Mouse (Mus musculus) liver, embryonic 14.5 days (tissue): ENCODE data around the gene Pfkfb1. TPM values are rescaled to one million over a fixed set of nuclear protein-coding genes. Genes with fewer than 3 reads are reported as not detected.

Experiments
- ATAC-seq: fragments of 200-750 bp; cut with Nextera tagmentation; 2 replicates; pipeline ENCODE4 v1.8.0; 2017; ENCODE audit warnings: moderate number of reproducible peaks, mild to moderate bottlenecking, moderate library complexity; ENCODE audit not compliant: insufficient read depth
- DNase-seq, 3 experiments: peaks; one replicate each; pipeline ENCODE4 v3.0.0-alpha.2; 2012 to 2013; ENCODE audit warnings: low read depth in 3 of 3, low spot score in 3 of 3
- H3K27ac ChIP-seq: fragments of 300-500 bp; sonication (generic); 2 replicates; pipeline ENCODE4 v1.5.1; 2014; ENCODE audit warnings: moderate library complexity, mild to moderate bottlenecking, control low read depth, inconsistent platforms
- H3K27me3 ChIP-seq: fragments of 300-500 bp; sonication (generic); 2 replicates; pipeline ENCODE4 v1.6.1; 2014; ENCODE audit warnings: mild to moderate bottlenecking, low read length, moderate library complexity; ENCODE audit not compliant: control insufficient read depth, insufficient read depth
- H3K36me3 ChIP-seq: fragments of 300-500 bp; sonication (generic); replicated peaks from 2 replicates; pipeline ENCODE4 v1.6.1; 2014; ENCODE audit warnings: low read depth; ENCODE audit not compliant: control insufficient read depth, insufficient read depth
- H3K4me1 ChIP-seq, 2 experiments: fragments of 200-500 bp in 1 of 2; fragments of 300-500 bp in 1 of 2; sonication (generic) in 1 of 2; replicated peaks; 2 replicates each; pipeline ENCODE4 v1.6.1; 2012 to 2014; ENCODE audit warnings: antibody characterized with exemption in 1 of 2, inconsistent platforms in 1 of 2, low read length in 1 of 2; ENCODE audit not compliant: control insufficient read depth in 2 of 2, insufficient read depth in 2 of 2
- H3K4me2 ChIP-seq: fragments of 300-500 bp; sonication (generic); 2 replicates; pipeline ENCODE4 v1.6.1; 2014; ENCODE audit warnings: low read depth, mild to moderate bottlenecking, control low read depth, moderate library complexity
- H3K4me3 ChIP-seq, 2 experiments: fragments of 200-500 bp in 1 of 2; fragments of 300-500 bp in 1 of 2; sonication (generic) in 1 of 2; 2 replicates each; pipeline ENCODE4 v1.5.1; 2012 to 2014; ENCODE audit warnings: low read depth in 2 of 2, low read length in 2 of 2, mild to moderate bottlenecking in 2 of 2, control low read depth in 1 of 2, inconsistent platforms in 1 of 2, moderate library complexity in 1 of 2; ENCODE audit not compliant: insufficient read depth in 1 of 2
- H3K9ac ChIP-seq: fragments of 300-500 bp; sonication (generic); replicated peaks from 2 replicates; pipeline ENCODE4 v1.6.1; 2014; ENCODE audit warnings: mild to moderate bottlenecking, control low read depth, moderate library complexity
- H3K9me3 ChIP-seq: fragments of 300-500 bp; sonication (generic); 2 replicates; pipeline ENCODE4 v1.6.1; 2016; ENCODE audit warnings: low read length, mixed read lengths; ENCODE audit not compliant: control insufficient read depth
- CTCF ChIP-seq: IDR thresholded peaks from 2 replicates; pipeline ENCODE4 v1.5.1; 2016; ENCODE audit warnings: antibody characterized with exemption, low read depth, control low read depth
- EP300 ChIP-seq: IDR thresholded peaks from 2 replicates; pipeline ENCODE4 v1.6.1; 2016; ENCODE audit warnings: antibody characterized with exemption, low read depth
- WGBS: fragments of 180-500 bp; shearing (Covaris S2); extraction: QIAGEN DNeasy Blood & Tissue Kit; methylation state at CpG from one replicate; pipeline ENCODE4 v1.1.7; 2014; ENCODE audit not compliant: insufficient replicate concordance; 5-methylcytosine and 5-hydroxymethylcytosine counted together
- polyA plus RNA-seq, 2 experiments: library from polyadenylated mRNA; depleted of rRNA in 1 of 2; stranded (reverse) in 1 of 2; unstranded in 1 of 2; fragments of >200 nt; fragmentation: Nextera tagmentation in 1 of 2; extraction: Ambion mirVana in 1 of 2; gene quantifications; 2 replicates each; pipeline versions ENCODE4 v1.2.1 to v1.2.3; 2012 to 2014

Pfkfb1 gene
- polyA plus RNA-seq, 2 experiments, result 6.2 to 7.3 TPM

DNA sequence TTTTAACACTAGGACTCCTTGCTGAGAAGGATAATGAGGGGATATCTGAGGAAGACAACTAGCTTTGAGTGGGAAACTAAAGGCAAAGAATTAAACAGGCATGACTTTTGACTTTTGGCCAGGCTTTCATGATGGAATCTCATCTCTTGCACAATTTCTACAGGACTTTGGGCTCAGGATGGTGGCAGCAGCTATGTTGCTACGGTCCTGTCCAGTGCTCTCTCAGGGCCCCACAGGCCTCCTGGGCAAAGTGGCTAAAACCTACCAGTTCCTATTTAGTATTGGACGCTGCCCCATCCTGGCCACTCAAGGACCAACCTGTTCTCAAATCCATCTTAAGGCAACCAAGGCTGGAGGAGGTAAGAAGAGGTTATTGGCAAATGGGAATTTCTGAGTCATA, 36.0 kb upstream of the Pfkfb1 start:
- no peaks in the 10 kb centered on the region for H3K9me3 ChIP-seq
- peak overlapping the region; percentile 85 for H3K4me2 ChIP-seq
- H3K4me1 ChIP-seq, result peaks cover 10 to 28% of the 10 kb centered on the region in 2 experiments
- H3K9ac ChIP-seq, result peak overlapping the region; percentile 50; the same call in 1 of the 2 replicates
- H3K27ac ChIP-seq, result peak overlapping the region; percentile 95
- H3K4me3 ChIP-seq, result peak overlapping the region; percentile 47 to 75
- no peak for DNase-seq
- no peaks in the 10 kb centered on the region for H3K27me3 ChIP-seq
- peaks cover 62% of the 10 kb centered on the region for H3K36me3 ChIP-seq
- 86% methylated on average over 2 of the region's 2 CpGs for WGBS
- TF ChIP-seq EP300, result no peak
- no peak for TF ChIP-seq CTCF
- ATAC-seq, result no peak

DNA sequence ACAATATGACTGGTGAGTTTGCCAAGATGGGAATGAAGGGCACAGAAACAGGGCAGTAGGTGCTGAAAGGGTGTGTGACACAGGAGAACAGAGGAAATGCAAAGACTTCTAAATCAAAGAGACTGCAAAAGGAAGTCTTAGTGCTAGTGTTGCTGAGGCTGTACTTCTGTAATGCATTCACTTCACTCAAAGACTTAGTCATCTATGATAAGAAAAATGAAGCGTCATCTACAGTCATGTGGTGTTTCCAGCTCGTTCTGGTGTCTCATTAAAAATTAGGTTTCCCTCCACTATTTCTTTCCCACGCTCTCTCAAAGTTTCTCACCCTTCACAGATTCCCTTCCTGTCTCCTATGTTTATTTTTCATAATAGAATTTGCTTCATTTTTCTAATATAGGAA, 34.0 kb upstream of the Pfkfb1 start:
- ATAC-seq (no peak), DNase-seq (no peak)
- 44% methylated on average over 3 of the region's 3 CpGs for WGBS
- peak overlapping the region; percentile 85 for H3K4me2 ChIP-seq
- TF ChIP-seq CTCF, result no peak
- TF ChIP-seq EP300, result peak; percentile 15; the same call in 1 of the 2 replicates
- H3K4me1 ChIP-seq, result peaks cover 10 to 30% of the 10 kb centered on the region in 2 experiments
- H3K4me3 ChIP-seq, result peak overlapping the region in 1 of 2 experiments; percentile 37; a peak in 2 of 4 replicates
- peaks cover 82% of the 10 kb centered on the region for H3K36me3 ChIP-seq
- H3K9ac ChIP-seq, result peak overlapping the region; percentile 5; the same call in 1 of the 2 replicates
- peak overlapping the region; percentile 66 for H3K27ac ChIP-seq
- no peaks in the 10 kb centered on the region for H3K9me3 ChIP-seq
- no peaks in the 10 kb centered on the region for H3K27me3 ChIP-seq

DNA sequence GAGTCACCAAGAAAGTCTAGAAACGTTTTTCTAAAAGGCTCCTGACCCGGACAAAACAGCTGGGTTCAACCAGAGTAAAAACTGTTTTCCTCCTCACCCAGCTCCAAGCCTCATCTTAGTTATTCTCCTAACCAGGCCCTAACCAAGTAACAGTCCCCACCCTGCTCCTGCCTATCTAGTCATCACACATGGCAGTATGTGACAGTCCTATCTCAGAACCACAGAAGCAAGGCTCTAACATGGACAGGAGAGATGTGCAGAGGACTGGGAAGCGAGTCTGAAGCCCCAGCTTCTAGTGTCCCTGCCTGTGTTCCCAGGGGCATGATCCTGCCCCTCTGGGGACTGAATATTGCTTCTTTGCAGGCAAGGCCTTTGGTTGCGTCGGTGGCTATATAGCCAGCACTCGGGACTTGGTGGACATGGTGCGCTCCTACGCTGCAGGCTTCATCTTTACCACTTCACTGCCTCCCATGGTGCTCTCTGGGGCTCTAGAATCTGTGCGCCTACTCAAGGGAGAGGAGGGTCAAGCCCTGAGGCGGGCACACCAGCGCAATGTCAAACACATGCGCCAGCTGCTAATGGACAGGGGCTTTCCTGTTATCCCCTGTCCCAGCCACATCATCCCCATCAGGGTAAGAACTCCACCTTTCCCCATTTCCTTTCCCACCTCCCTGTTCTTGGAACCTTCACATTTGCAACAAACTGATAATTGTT, 23.2 kb upstream of the Pfkfb1 start:
- H3K4me2 ChIP-seq, result peak overlapping the region; percentile 62
- no peaks in the 10 kb centered on the region for H3K9me3 ChIP-seq
- H3K4me1 ChIP-seq, result peaks cover 23 to 26% of the 10 kb centered on the region in 2 experiments
- peaks cover 85% of the 10 kb centered on the region for H3K36me3 ChIP-seq
- H3K27me3 ChIP-seq, result no peaks in the 10 kb centered on the region
- peak overlapping the region; percentile 60 for H3K9ac ChIP-seq
- H3K4me3 ChIP-seq, result peak overlapping the region; percentile 33 to 49
- 43% methylated on average over 12 of the region's 12 CpGs for WGBS
- TF ChIP-seq CTCF (no peak), EP300 (peak; percentile 98)
- H3K27ac ChIP-seq, result peak overlapping the region; percentile 92
- ATAC-seq (peak; percentile 100), DNase-seq (peak; percentile 81 to 87 (median 85))

DNA sequence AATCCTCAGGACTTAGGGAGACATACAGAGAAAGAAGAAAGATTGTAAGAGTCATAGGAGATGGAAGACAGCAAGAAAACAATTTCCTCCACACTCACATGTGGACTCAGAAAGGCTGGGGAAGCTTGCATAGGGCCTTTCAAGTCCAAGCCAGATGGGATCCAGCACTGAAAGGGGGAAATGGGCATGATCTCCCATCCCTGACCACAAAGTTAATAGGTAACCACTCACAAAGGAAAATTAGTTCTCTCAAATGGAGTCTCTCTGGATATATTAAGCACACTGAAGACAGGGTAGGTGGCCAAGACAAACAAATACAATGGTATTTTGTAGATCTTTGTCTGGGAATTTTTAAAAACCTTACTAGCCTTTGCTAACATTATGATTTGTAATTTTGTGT, 6.1 kb upstream of the Pfkfb1 start:
- TF ChIP-seq CTCF, result no peak
- TF ChIP-seq EP300, result no peak
- DNase-seq, result no peak
- no peak overlapping the region for H3K4me3 ChIP-seq
- H3K9me3 ChIP-seq, result no peaks in the 10 kb centered on the region
- ATAC-seq, result no peak
- H3K4me2 ChIP-seq, result no peak overlapping the region
- H3K4me1 ChIP-seq, result no peaks in the 10 kb centered on the region
- no peaks in the 10 kb centered on the region for H3K27me3 ChIP-seq
- no peak overlapping the region for H3K27ac ChIP-seq
- no peaks in the 10 kb centered on the region; the same call in 1 of the 2 replicates for H3K36me3 ChIP-seq
- no peak overlapping the region for H3K9ac ChIP-seq

DNA sequence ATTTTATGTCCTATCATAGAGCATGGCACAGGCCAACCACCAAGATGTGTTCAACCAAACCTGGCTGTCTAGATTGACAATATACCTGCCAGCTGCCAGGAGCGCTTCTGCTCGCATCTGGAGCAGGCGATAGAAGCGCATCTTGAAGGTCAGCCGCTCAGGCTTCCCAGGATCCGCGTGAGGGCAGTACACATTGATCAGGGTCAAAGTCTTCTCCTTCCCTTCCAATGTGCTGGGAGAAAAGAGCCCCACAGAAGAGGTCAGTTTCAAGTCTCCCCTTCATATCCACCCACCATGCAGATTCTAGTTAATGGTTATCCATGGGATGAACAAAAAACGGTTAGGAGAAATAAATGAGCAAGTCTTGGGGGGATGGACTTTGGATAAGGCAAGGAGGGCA, 2.9 kb upstream of the Pfkfb1 start:
- 85% methylated on average over 8 of the region's 8 CpGs for WGBS
- H3K36me3 ChIP-seq, result no peaks in the 10 kb centered on the region; the same call in 1 of the 2 replicates
- no peak overlapping the region for H3K4me3 ChIP-seq
- peaks cover 0 to 6% of the 10 kb centered on the region in 2 experiments; a peak in 2 of 4 replicates for H3K4me1 ChIP-seq
- no peak overlapping the region for H3K9ac ChIP-seq
- no peak overlapping the region for H3K27ac ChIP-seq
- no peaks in the 10 kb centered on the region for H3K27me3 ChIP-seq
- H3K4me2 ChIP-seq, result no peak overlapping the region
- DNase-seq, result no peak
- H3K9me3 ChIP-seq, result no peaks in the 10 kb centered on the region
- TF ChIP-seq CTCF (no peak), EP300 (no peak)
- ATAC-seq, result no peak
